Mouse (Mus musculus) bone marrow macrophage, adult 2 months (primary cell): ENCODE data around the gene Rhof.

Experiments used
- CTCF ChIP-seq: IDR thresholded peaks from 2 replicates; pipeline ENCODE4 v1.5.1; 2012; ENCODE audit warnings: low read depth, mild to moderate bottlenecking, low read length, moderate library complexity
- POLR2A ChIP-seq: IDR thresholded peaks from 2 replicates; pipeline ENCODE4 v1.6.1; 2012; ENCODE audit warnings: mild to moderate bottlenecking, low read depth, low read length, borderline replicate concordance

DNA sequence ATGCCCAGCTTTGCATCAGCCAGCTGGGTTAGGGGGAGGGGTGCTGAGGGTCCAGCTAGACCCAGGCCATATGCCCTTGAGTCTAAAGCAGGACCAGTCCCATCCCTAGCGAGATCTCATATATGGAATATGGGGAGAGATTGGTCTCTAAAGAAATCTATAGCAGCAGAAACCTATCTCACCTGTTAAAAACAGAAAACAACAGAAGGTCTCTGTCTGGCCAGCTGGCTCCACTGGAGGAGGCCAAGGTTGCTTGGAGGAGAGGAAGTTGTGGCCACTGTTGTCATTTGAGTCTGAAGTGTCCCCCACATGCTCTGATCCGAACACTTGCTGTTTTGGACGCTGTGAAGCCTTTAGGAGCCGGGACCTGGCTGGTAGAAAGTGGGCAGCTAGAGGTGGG is 43.7 kb downstream of the Rhof start:
- TF ChIP-seq CTCF (no peak), POLR2A (no peak)
